Mouse (Mus musculus) ES-Bruce4 (cell line): ENCODE data around the gene Mxd3.

Experiments used
- CTCF ChIP-seq: IDR thresholded peaks from one replicate; pipeline ENCODE4 v1.8.1; 2011; ENCODE audit warnings: low read depth, low read length
- EP300 ChIP-seq: IDR thresholded peaks from 2 replicates; pipeline ENCODE4 v1.6.1; 2011; ENCODE audit warnings: low read depth, low read length; ENCODE audit not compliant: insufficient read depth
- POLR2A ChIP-seq: IDR thresholded peaks from one replicate; pipeline ENCODE4 v1.8.1; 2011; ENCODE audit warnings: low read length; ENCODE audit not compliant: insufficient read depth

GRCm38 (mm10) chr13:55319931-55320533 is 9.6 kb downstream of the Mxd3 start, which contains the start of gene Prelid1:
- no peak for TF ChIP-seq POLR2A
- no peak for TF ChIP-seq CTCF
- TF ChIP-seq EP300, result no peak
